Mouse (Mus musculus) heart, adult 8-10 months (tissue): ENCODE results near the gene Mef2a. TPM values are rescaled to one million over a fixed set of nuclear protein-coding genes. Genes with fewer than 3 reads are reported as not detected.
"Not testable (repeated sequence)": the region's sequence is repeated elsewhere in the genome, so short reads cannot be mapped to it uniquely, and the experiment has no call there.

Experiments
- DNase-seq: peaks from one replicate; pipeline ENCODE4 v3.0.0; 2022; ENCODE audit warnings: low spot score
- total RNA-seq, 4 experiments: library from RNA; stranded (reverse); gene quantifications; 2 replicates each; pipeline ENCODE4 v1.2.4; 2022

Mef2a gene
- total RNA-seq, 4 experiments from 2014 or later: 134 to 141 (median 140) TPM

GRCm38 (mm10) chr7:67371351-67371890 lies 1.2 kb downstream of the Mef2a start:
- no peak for DNase-seq

- DNase-seq: no peak
Measured at GRCm38 (mm10) chr7:67369645-67370044, 3.0 kb downstream of the Mef2a start.

- DNase-seq: no peak
Measured at GRCm38 (mm10) chr7:67368394-67368793, 4.3 kb downstream of the Mef2a start.

GRCm38 (mm10) chr7:67360588-67360987 lies 12.1 kb downstream of the Mef2a start:
- DNase-seq: no peak

GRCm38 (mm10) chr7:67359863-67360262 lies 12.8 kb downstream of the Mef2a start:
- no peak for DNase-seq

- DNase-seq: no peak
Measured at GRCm38 (mm10) chr7:67355870-67356269, 16.8 kb downstream of the Mef2a start.

- no peak for DNase-seq
Measured at GRCm38 (mm10) chr7:67353667-67354066, 19.0 kb downstream of the Mef2a start.

GRCm38 (mm10) chr7:67352989-67353388 lies 19.7 kb downstream of the Mef2a start:
- DNase-seq: no peak

- DNase-seq: no peak
Measured at GRCm38 (mm10) chr7:67344443-67344842, 28.2 kb downstream of the Mef2a start.

GRCm38 (mm10) chr7:67342067-67342625 lies 30.5 kb downstream of the Mef2a start:
- DNase-seq: no peak

- DNase-seq: no peak
Measured at GRCm38 (mm10) chr7:67320359-67320758, 52.3 kb downstream of the Mef2a start.

GRCm38 (mm10) chr7:67318697-67319096 lies 54.0 kb downstream of the Mef2a start:
- DNase-seq: no peak

GRCm38 (mm10) chr7:67313200-67313599 lies 59.5 kb downstream of the Mef2a start:
- no peak for DNase-seq

GRCm38 (mm10) chr7:67310151-67310550 lies 62.5 kb downstream of the Mef2a start:
- no peak for DNase-seq

- DNase-seq: no peak
Measured at GRCm38 (mm10) chr7:67308102-67308501, 64.6 kb downstream of the Mef2a start.

GRCm38 (mm10) chr7:67307078-67307477 lies 65.6 kb downstream of the Mef2a start:
- no peak for DNase-seq

- DNase-seq: no peak
Measured at GRCm38 (mm10) chr7:67304937-67305336, 67.7 kb downstream of the Mef2a start.

- DNase-seq: no peak
Measured at GRCm38 (mm10) chr7:67296419-67296818, 76.2 kb downstream of the Mef2a start.

- no peak for DNase-seq
Measured at GRCm38 (mm10) chr7:67291356-67291755, 81.3 kb downstream of the Mef2a start.

GRCm38 (mm10) chr7:67287456-67287855 lies 85.2 kb downstream of the Mef2a start:
- DNase-seq: no peak

GRCm38 (mm10) chr7:67283581-67283980 lies 89.1 kb downstream of the Mef2a start:
- DNase-seq: no peak

- DNase-seq: not testable (repeated sequence)
Measured at GRCm38 (mm10) chr7:67270447-67270846, 102.2 kb downstream of the Mef2a start.

GRCm38 (mm10) chr7:67259828-67260563 lies 112.7 kb downstream of the Mef2a start:
- peak; percentile 81 for DNase-seq
